Mouse (Mus musculus) limb, embryonic 11.5 days (tissue): ENCODE data around the gene B430306N03Rik. TPM values are rescaled to one million over a fixed set of nuclear protein-coding genes. Genes with fewer than 3 reads are reported as not detected.
"Not testable (repeated sequence)": the region's sequence is repeated elsewhere in the genome, so short reads cannot be mapped to it uniquely, and the experiment has no call there.

Source experiments
- ATAC-seq: fragments of 200-750 bp; cut with Nextera tagmentation; 2 replicates; pipeline ENCODE4 v1.8.0; 2017; ENCODE audit warnings: low read depth; ENCODE audit not compliant: insufficient number of reproducible peaks, low FRiP score, low TSS enrichment
- DNase-seq: peaks from one replicate; pipeline ENCODE4 v3.0.0-alpha.2; 2015; ENCODE audit warnings: low spot score
- H3K27ac ChIP-seq: fragments of 300-500 bp; sonication (generic); replicated peaks from 2 replicates; pipeline ENCODE4 v1.5.1; 2014; ENCODE audit warnings: low read depth, mild to moderate bottlenecking, low read length
- H3K27me3 ChIP-seq: fragments of 300-500 bp; sonication (generic); 2 replicates; pipeline ENCODE4 v1.6.1; 2014; ENCODE audit warnings: mild to moderate bottlenecking, low read length, mixed read lengths; ENCODE audit not compliant: control insufficient read depth, insufficient read depth
- H3K36me3 ChIP-seq: fragments of 300-500 bp; sonication (generic); 2 replicates; pipeline ENCODE4 v1.6.1; 2014; ENCODE audit warnings: mild to moderate bottlenecking, low read length, moderate library complexity, mixed read lengths; ENCODE audit not compliant: control insufficient read depth, insufficient read depth
- H3K4me1 ChIP-seq: fragments of 300-500 bp; sonication (generic); 2 replicates; pipeline ENCODE4 v1.6.1; 2014; ENCODE audit warnings: low read length, mixed read lengths; ENCODE audit not compliant: control insufficient read depth, insufficient read depth
- H3K4me2 ChIP-seq: fragments of 300-500 bp; sonication (generic); 2 replicates; pipeline ENCODE4 v1.6.1; 2014; ENCODE audit warnings: low read depth, mild to moderate bottlenecking, moderate library complexity; ENCODE audit not compliant: severe bottlenecking
- H3K4me3 ChIP-seq: fragments of 300-500 bp; sonication (generic); 2 replicates; pipeline ENCODE4 v1.5.1; 2014; ENCODE audit warnings: low read depth, low read length
- H3K9ac ChIP-seq: fragments of 300-500 bp; sonication (generic); 2 replicates; pipeline ENCODE4 v1.6.1; 2014; ENCODE audit warnings: mild to moderate bottlenecking, low read length
- H3K9me3 ChIP-seq: fragments of 300-500 bp; sonication (generic); 2 replicates; pipeline ENCODE4 v1.6.1; 2016; ENCODE audit warnings: low read length; ENCODE audit not compliant: control insufficient read depth
- WGBS: fragments of 180-500 bp; shearing (Covaris S2); extraction: QIAGEN DNeasy Blood & Tissue Kit; methylation state at CpG from one replicate; pipeline ENCODE4 v1.1.7; 2014; 5-methylcytosine and 5-hydroxymethylcytosine counted together
- polyA plus RNA-seq: library from polyadenylated mRNA; unstranded; fragments of >200 nt; fragmentation: Nextera tagmentation; extraction: Ambion mirVana; gene quantifications from 2 replicates; pipeline ENCODE4 v1.2.1, GENCODE M21; 2014

The B430306N03Rik gene
- 0.09 and 0.18 TPM in 2 replicates for polyA plus RNA-seq

GRCm38 (mm10) chr17:48315905-48316579, at the start of gene B430306N03Rik:
Gene B430306N03Rik, plus strand, starts transcription at chr17:48316141.
- not testable (repeated sequence) for H3K4me3 ChIP-seq, ATAC-seq, H3K9ac ChIP-seq, H3K9me3 ChIP-seq, H3K27me3 ChIP-seq, H3K4me2 ChIP-seq, H3K4me1 ChIP-seq, H3K36me3 ChIP-seq, H3K27ac ChIP-seq, DNase-seq
- 92% methylated on average over 3 of the region's 3 CpGs for WGBS

- Histone ChIP-seq H3K4me2 (no peak overlapping the region), H3K27me3 (no peaks in the 10 kb centered on the region), H3K9me3 (no peaks in the 10 kb centered on the region), H3K36me3 (no peaks in the 10 kb centered on the region), H3K4me3 (no peak overlapping the region), H3K4me1 (no peaks in the 10 kb centered on the region), H3K27ac (no peak overlapping the region), H3K9ac (no peak overlapping the region)
- DNase-seq (no peak), ATAC-seq (no peak)
- 30% methylated on average over 2 of the region's 2 CpGs for WGBS
Measured at GRCm38 (mm10) chr17:48266610-48267304, 49.2 kb upstream of the B430306N03Rik start.

- ATAC-seq (no peak), DNase-seq (no peak)
- Histone ChIP-seq H3K36me3 (no peaks in the 10 kb centered on the region), H3K4me1 (no peaks in the 10 kb centered on the region), H3K4me2 (no peak overlapping the region), H3K27ac (no peak overlapping the region), H3K4me3 (no peak overlapping the region), H3K27me3 (no peaks in the 10 kb centered on the region), H3K9ac (no peak overlapping the region), H3K9me3 (no peaks in the 10 kb centered on the region)
- 54% methylated on average over 1 of the region's 1 CpGs for WGBS
Measured at GRCm38 (mm10) chr17:48267591-48267990, 48.4 kb upstream of the B430306N03Rik start.

- no peak overlapping the region for H3K4me2 ChIP-seq
- DNase-seq (no peak), ATAC-seq (no peak)
- no peak overlapping the region for H3K27ac ChIP-seq
- no peaks in the 10 kb centered on the region for H3K27me3 ChIP-seq
- no peak overlapping the region for H3K4me3 ChIP-seq
- H3K36me3 ChIP-seq = no peaks in the 10 kb centered on the region
- no peak overlapping the region for H3K9ac ChIP-seq
- no peaks in the 10 kb centered on the region for H3K4me1 ChIP-seq
- H3K9me3 ChIP-seq = no peaks in the 10 kb centered on the region
Measured at GRCm38 (mm10) chr17:48268276-48268675, 47.7 kb upstream of the B430306N03Rik start.

- H3K36me3 ChIP-seq = no peaks in the 10 kb centered on the region
- no peak overlapping the region for H3K27ac ChIP-seq
- ATAC-seq (no peak), DNase-seq (no peak)
- no peaks in the 10 kb centered on the region for H3K9me3 ChIP-seq
- no peaks in the 10 kb centered on the region for H3K4me1 ChIP-seq
- no peak overlapping the region for H3K4me3 ChIP-seq
- no peaks in the 10 kb centered on the region for H3K27me3 ChIP-seq
- no peak overlapping the region for H3K9ac ChIP-seq
- no peak overlapping the region for H3K4me2 ChIP-seq
- whole genome bisulfite sequencing = 77% methylated on average over 4 of the region's 4 CpGs
Measured at GRCm38 (mm10) chr17:48269833-48270232, 46.1 kb upstream of the B430306N03Rik start.

GRCm38 (mm10) chr17:48272158-48272557, 43.8 kb upstream of the B430306N03Rik start:
- WGBS = 76% methylated on average over 5 of the region's 5 CpGs
- Histone ChIP-seq H3K27me3 (no peaks in the 10 kb centered on the region), H3K9ac (no peak overlapping the region), H3K36me3 (no peaks in the 10 kb centered on the region), H3K4me3 (no peak overlapping the region), H3K27ac (no peak overlapping the region), H3K9me3 (no peaks in the 10 kb centered on the region), H3K4me2 (no peak overlapping the region), H3K4me1 (no peaks in the 10 kb centered on the region)
- DNase-seq (no peak), ATAC-seq (no peak)

- DNase-seq (no peak), ATAC-seq (no peak)
- no peak overlapping the region for H3K9ac ChIP-seq
- no peak overlapping the region for H3K4me3 ChIP-seq
- no peak overlapping the region for H3K4me2 ChIP-seq
- H3K9me3 ChIP-seq = no peaks in the 10 kb centered on the region
- no peaks in the 10 kb centered on the region for H3K27me3 ChIP-seq
- no peaks in the 10 kb centered on the region for H3K4me1 ChIP-seq
- 85% methylated on average over 4 of the region's 4 CpGs for WGBS
- H3K36me3 ChIP-seq = no peaks in the 10 kb centered on the region
- H3K27ac ChIP-seq = no peak overlapping the region
Measured at GRCm38 (mm10) chr17:48272598-48272997, 43.3 kb upstream of the B430306N03Rik start.

- Histone ChIP-seq H3K9ac (no peak overlapping the region), H3K4me1 (no peaks in the 10 kb centered on the region), H3K36me3 (no peaks in the 10 kb centered on the region), H3K9me3 (no peaks in the 10 kb centered on the region), H3K4me3 (no peak overlapping the region), H3K27ac (no peak overlapping the region), H3K4me2 (no peak overlapping the region), H3K27me3 (no peaks in the 10 kb centered on the region)
- WGBS = 84% methylated on average over 4 of the region's 4 CpGs
- ATAC-seq (no peak), DNase-seq (no peak)
Measured at GRCm38 (mm10) chr17:48274098-48274497, 41.8 kb upstream of the B430306N03Rik start.
